ENCODE assay signal across 9 mouse cellular contexts in the genomic region with DNA sequence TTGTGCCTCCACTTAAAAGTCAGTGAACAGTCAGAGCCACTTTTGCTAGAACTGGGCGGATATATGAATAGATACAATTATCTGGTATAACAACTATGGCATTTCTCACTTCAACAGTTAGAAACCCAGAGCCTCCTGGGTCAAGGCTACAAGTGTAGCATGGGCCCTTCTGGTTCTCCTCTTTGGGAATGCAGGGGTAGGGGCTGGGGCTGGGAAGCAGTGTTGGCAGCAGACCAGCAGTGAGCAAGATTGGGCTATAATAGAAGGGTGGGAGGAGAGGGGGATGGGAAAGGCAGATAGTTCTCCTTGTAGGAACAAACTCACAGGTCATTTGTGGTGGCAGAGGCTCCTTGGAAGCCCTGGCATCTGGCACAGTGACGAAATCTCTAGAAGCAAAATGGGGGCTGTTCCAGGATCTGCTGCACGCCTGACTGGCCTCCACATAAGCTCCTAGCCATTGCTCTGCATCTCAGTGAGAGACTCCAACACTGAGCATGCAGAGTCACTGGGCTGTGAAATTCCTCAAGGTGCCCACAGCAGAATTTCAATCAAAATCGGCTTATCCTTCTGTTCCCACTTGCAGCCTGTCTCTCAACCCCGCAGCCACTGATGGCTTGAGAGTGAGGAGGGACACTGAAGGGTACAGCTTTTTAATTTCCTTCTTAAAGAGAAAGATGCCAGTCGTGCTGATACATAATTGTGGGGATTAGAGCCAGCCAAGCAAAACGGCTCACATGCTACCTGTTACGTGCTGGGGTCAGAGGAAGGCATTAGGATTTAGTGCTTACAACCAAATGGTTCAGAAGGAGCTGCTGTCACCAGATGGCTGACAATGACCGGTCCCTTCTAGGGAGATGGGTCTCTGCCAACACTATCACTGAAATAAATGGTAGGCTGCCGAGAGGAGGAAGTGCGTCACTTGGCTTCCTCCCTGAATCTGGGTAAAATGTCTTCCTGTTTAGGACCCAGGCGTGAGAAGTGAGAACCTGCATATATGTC.
DNase-seq lines count a peak whose midpoint lies in the region; ATAC-seq and TF ChIP-seq lines count a peak whose summit lies in the region.
"Had no signal": no experiment of that assay in that cellular context is flagged by ENCODE, and none has a peak within 500 bp of the region (broad histone marks: within the 10 kb centered on the region; RNA-seq: fewer than 3 reads in every experiment).

No protein-coding gene starts in this region.

- CTCF ChIA-PET in Patski (lab: Charles Lee): interaction anchor here (2.1 kb wide), 1 partner anchor 23 kb away, joined by 5 read pairs; no protein-coding TSS in a partner anchor

- no peak for TF ChIP-seq CTCF in Patski (IDR thresholded peaks at IDR 0.05)
- no peak for TF ChIP-seq CTCF in liver, postnatal 0 days (IDR thresholded peaks at IDR 0.05; ENCODE audit: low read depth)

- H3K9ac ChIP-seq in forebrain, embryonic 14.5 days (ENCODE audit: low read length): no peak overlapping the region
- H3K9ac ChIP-seq in liver, postnatal 0 days (replicated peaks): no peak overlapping the region
- H3K9ac ChIP-seq: embryonic facial prominence, embryonic 13.5 days; limb, embryonic 13.5 days had no signal

- H3K27me3 ChIP-seq in Patski: no peaks in the 10 kb centered on the region
- no peaks in the 10 kb centered on the region for H3K27me3 ChIP-seq in forebrain, embryonic 14.5 days (replicated peaks; ENCODE audit: control insufficient read depth, insufficient read depth, low read length)
- H3K27me3 ChIP-seq in liver, postnatal 0 days (ENCODE audit: insufficient read depth, low read length): no peaks in the 10 kb centered on the region
- H3K27me3 ChIP-seq: embryonic facial prominence, embryonic 13.5 days; limb, embryonic 13.5 days had no signal

- POLR2A ChIA-PET in Patski (lab: Charles Lee): no interaction called here

- H3K9me3 ChIP-seq in forebrain, embryonic 14.5 days (replicated peaks; ENCODE audit: control insufficient read depth, low read length): no peaks in the 10 kb centered on the region
- H3K9me3 ChIP-seq in liver, postnatal 0 days (ENCODE audit: low read length): no peaks in the 10 kb centered on the region
- H3K9me3 ChIP-seq: embryonic facial prominence, embryonic 13.5 days; limb, embryonic 13.5 days had no signal

- WGBS in forebrain, embryonic 14.5 days: 22% methylated on average over 12 of the region's 12 CpGs
- WGBS in liver, postnatal 0 days (ENCODE audit: insufficient replicate concordance): 54% methylated on average over 12 of the region's 12 CpGs

- DNase-seq in MN1 (ENCODE audit: low spot score) (peak; percentile 39), Patski (ENCODE audit: low read depth, low spot score) (peak; percentile 88)
- peak; percentile 82 for DNase-seq in forebrain, embryonic 14.5 days (ENCODE audit: low spot score)
- peak; percentile 33 to 56 for DNase-seq in kidney, postnatal 4 days
- no peak for DNase-seq in spleen, postnatal 14 days (ENCODE audit: low spot score in 2 of 2)
- DNase-seq in liver, postnatal 0 days: no peak
- no peak for DNase-seq in layer of hippocampus, adult 18-20 months (ENCODE audit: low spot score in 2 of 2)

- no peaks in the 10 kb centered on the region for H3K36me3 ChIP-seq in forebrain, embryonic 14.5 days (ENCODE audit: control insufficient read depth, insufficient read depth, low read length)
- no peaks in the 10 kb centered on the region for H3K36me3 ChIP-seq in liver, postnatal 0 days (replicated peaks; ENCODE audit: insufficient read depth, low read length)
- H3K36me3 ChIP-seq: embryonic facial prominence, embryonic 13.5 days; limb, embryonic 13.5 days had no signal

- no peak for TF ChIP-seq EP300 in liver, postnatal 0 days (IDR thresholded peaks at IDR 0.05; ENCODE audit: low read depth)

- no peak overlapping the region for H3K4me2 ChIP-seq in forebrain, embryonic 14.5 days (ENCODE audit: low read length)
- H3K4me2 ChIP-seq in liver, postnatal 0 days (ENCODE audit: low read depth, low read length): no peak overlapping the region
- H3K4me2 ChIP-seq: embryonic facial prominence, embryonic 13.5 days; limb, embryonic 13.5 days had no signal

- peaks cover 14% of the 10 kb centered on the region for H3K4me1 ChIP-seq in forebrain, embryonic 14.5 days (ENCODE audit: control insufficient read depth, insufficient read depth, low read length)
- H3K4me1 ChIP-seq in liver, postnatal 0 days (ENCODE audit: insufficient read depth): no peaks in the 10 kb centered on the region

- peak; percentile 69 for ATAC-seq in Patski
- ATAC-seq in forebrain, embryonic 14.5 days: peak; percentile 72
- no peak for ATAC-seq in liver, postnatal 0 days

- H3K4me3 ChIP-seq in forebrain, embryonic 14.5 days (ENCODE audit: low read depth, low read length): no peak overlapping the region
- H3K4me3 ChIP-seq in liver, postnatal 0 days (ENCODE audit: low read depth, low read length): no peak overlapping the region
- H3K4me3 ChIP-seq: embryonic facial prominence, embryonic 13.5 days; limb, embryonic 13.5 days had no signal

- in situ Hi-C loops in Patski (cut with MboI; ENCODE audit: low pct_unique_long_range_greater_than_20kb): loop anchor here (25.0 kb wide), 1 partner anchor 470 kb away; the partner anchor contains the start of gene Phyh

- peak overlapping the region; percentile 34; the same call in 1 of the 2 replicates for H3K27ac ChIP-seq in forebrain, embryonic 14.5 days (ENCODE audit: low read depth, low read length)
- H3K27ac ChIP-seq in liver, postnatal 0 days (ENCODE audit: low read depth): no peak overlapping the region
- H3K27ac ChIP-seq: embryonic facial prominence, embryonic 13.5 days; limb, embryonic 13.5 days had no signal

Comparison
In these comparisons a context has a peak if more than half of its experiments do, and no peak if none do; other contexts are left out.
1. DNase-seq: peak in MN1 (single experiment), Patski (single experiment), forebrain, embryonic 14.5 days (single experiment) and kidney, postnatal 4 days (2 of 2); none in spleen, postnatal 14 days (0 of 2), liver, postnatal 0 days (single experiment) and layer of hippocampus, adult 18-20 months (0 of 2).